Mouse (Mus musculus) limb, embryonic 14.5 days (tissue): Measurements from ENCODE around the gene Gnaq. TPM values are rescaled to one million over a fixed set of nuclear protein-coding genes. Genes with fewer than 3 reads are reported as not detected.

Experiments used
- ATAC-seq: fragments of 200-750 bp; cut with Nextera tagmentation; 2 replicates; pipeline ENCODE4 v1.8.0; 2017; ENCODE audit warnings: low read depth, moderate number of reproducible peaks, moderate TSS enrichment; ENCODE audit not compliant: low FRiP score
- DNase-seq: peaks from one replicate; pipeline ENCODE4 v3.0.0-alpha.2; 2015; ENCODE audit warnings: low spot score
- H3K27ac ChIP-seq: fragments of 300-500 bp; sonication (generic); replicated peaks from 2 replicates; pipeline ENCODE4 v1.5.1; 2014; ENCODE audit warnings: low read depth, mild to moderate bottlenecking, low read length, moderate library complexity, mixed read lengths
- H3K27me3 ChIP-seq: fragments of 300-500 bp; sonication (generic); 2 replicates; pipeline ENCODE4 v1.6.1; 2014; ENCODE audit warnings: low read length, mixed read lengths; ENCODE audit not compliant: control insufficient read depth, insufficient read depth
- H3K36me3 ChIP-seq: fragments of 300-500 bp; sonication (generic); 2 replicates; pipeline ENCODE4 v1.6.1; 2014; ENCODE audit warnings: mild to moderate bottlenecking, low read length, moderate library complexity, mixed read lengths; ENCODE audit not compliant: control insufficient read depth, insufficient read depth
- H3K4me1 ChIP-seq: fragments of 300-500 bp; sonication (generic); 2 replicates; pipeline ENCODE4 v1.6.1; 2014; ENCODE audit warnings: antibody characterized with exemption, low read length, mixed read lengths; ENCODE audit not compliant: control insufficient read depth, insufficient read depth
- H3K4me2 ChIP-seq: fragments of 300-500 bp; sonication (generic); replicated peaks from 2 replicates; pipeline ENCODE4 v1.6.1; 2014; ENCODE audit warnings: low read depth, mild to moderate bottlenecking, low read length, moderate library complexity; ENCODE audit not compliant: severe bottlenecking
- H3K4me3 ChIP-seq: fragments of 300-500 bp; sonication (generic); replicated peaks from 2 replicates; pipeline ENCODE4 v1.5.1; 2014; ENCODE audit warnings: low read length
- H3K9ac ChIP-seq: fragments of 300-500 bp; sonication (generic); 2 replicates; pipeline ENCODE4 v1.6.1; 2014; ENCODE audit warnings: mild to moderate bottlenecking, low read depth, low read length, moderate library complexity; ENCODE audit not compliant: severe bottlenecking
- H3K9me3 ChIP-seq: fragments of 300-500 bp; sonication (generic); 2 replicates; pipeline ENCODE4 v1.6.1; 2016; ENCODE audit warnings: low read length; ENCODE audit not compliant: control insufficient read depth
- POLR2A ChIP-seq: fragments of 200-500 bp; IDR thresholded peaks from 2 replicates; pipeline ENCODE4 v1.8.0; 2012; ENCODE audit warnings: inconsistent platforms, mild to moderate bottlenecking, moderate library complexity, borderline replicate concordance; ENCODE audit not compliant: insufficient read depth, insufficient read length; ENCODE audit errors: extremely low read depth
- WGBS: fragments of 180-500 bp; shearing (Covaris S2); extraction: QIAGEN DNeasy Blood & Tissue Kit; methylation state at CpG from one replicate; pipeline ENCODE4 v1.1.7; 2014; 5-methylcytosine and 5-hydroxymethylcytosine counted together
- polyA plus RNA-seq, 2 experiments: library from polyadenylated mRNA; depleted of rRNA in 1 of 2; stranded (reverse) in 1 of 2; unstranded in 1 of 2; fragments of >200 nt; fragmentation: Nextera tagmentation in 1 of 2; extraction: Ambion mirVana in 1 of 2; gene quantifications; 2 replicates each; pipeline versions ENCODE4 v1.2.1 to v1.2.3; 2012 to 2014

Gnaq gene
- polyA plus RNA-seq, 2 experiments: 16.6 to 23.4 TPM

GRCm38 (mm10) chr19:16292056-16292608 lies 159.5 kb downstream of the Gnaq start:
- ATAC-seq (no peak), DNase-seq (no peak)
- TF ChIP-seq POLR2A: no peak
- H3K9me3 ChIP-seq: no peaks in the 10 kb centered on the region
- H3K36me3 ChIP-seq: no peaks in the 10 kb centered on the region
- no peak overlapping the region for H3K27ac ChIP-seq
- H3K4me1 ChIP-seq: peaks cover 12% of the 10 kb centered on the region; the same call in 1 of the 2 replicates
- H3K4me2 ChIP-seq: no peak overlapping the region
- WGBS: 42% methylated on average over 2 of the region's 2 CpGs
- H3K27me3 ChIP-seq: no peaks in the 10 kb centered on the region
- no peak overlapping the region for H3K4me3 ChIP-seq
- no peak overlapping the region for H3K9ac ChIP-seq

- DNase-seq (no peak), ATAC-seq (no peak)
- Histone ChIP-seq H3K27me3 (no peaks in the 10 kb centered on the region), H3K9ac (no peak overlapping the region), H3K27ac (no peak overlapping the region), H3K4me2 (no peak overlapping the region), H3K4me1 (peaks cover 12% of the 10 kb centered on the region; the same call in 1 of the 2 replicates), H3K36me3 (no peaks in the 10 kb centered on the region), H3K4me3 (no peak overlapping the region), H3K9me3 (no peaks in the 10 kb centered on the region)
- 90% methylated on average over 1 of the region's 1 CpGs for WGBS
- TF ChIP-seq POLR2A: no peak
These were observed 160.3 kb downstream of the Gnaq start for GRCm38 (mm10) chr19:16292978-16293377.

- TF ChIP-seq POLR2A: no peak
- H3K27me3 ChIP-seq: no peaks in the 10 kb centered on the region
- no peak overlapping the region for H3K4me2 ChIP-seq
- no peaks in the 10 kb centered on the region for H3K9me3 ChIP-seq
- DNase-seq (no peak), ATAC-seq (no peak)
- H3K36me3 ChIP-seq: no peaks in the 10 kb centered on the region
- H3K27ac ChIP-seq: no peak overlapping the region
- WGBS: 74% methylated on average over 4 of the region's 4 CpGs
- no peak overlapping the region for H3K4me3 ChIP-seq
- no peaks in the 10 kb centered on the region for H3K4me1 ChIP-seq
- no peak overlapping the region for H3K9ac ChIP-seq
These were observed 167.8 kb downstream of the Gnaq start for GRCm38 (mm10) chr19:16300413-16300812.

- no peak for TF ChIP-seq POLR2A
- no peak overlapping the region for H3K4me2 ChIP-seq
- ATAC-seq: no peak
- no peak overlapping the region for H3K9ac ChIP-seq
- H3K36me3 ChIP-seq: 0 out of 2 replicates have a peak, but pooled peaks cover 2% of the 10 kb centered on the region
- no peaks in the 10 kb centered on the region for H3K9me3 ChIP-seq
- no peak for DNase-seq
- no peaks in the 10 kb centered on the region for H3K4me1 ChIP-seq
- no peak overlapping the region for H3K4me3 ChIP-seq
- 67% methylated on average over 7 of the region's 7 CpGs for WGBS
- H3K27me3 ChIP-seq: no peaks in the 10 kb centered on the region
- no peak overlapping the region for H3K27ac ChIP-seq
These were observed 168.7 kb downstream of the Gnaq start for GRCm38 (mm10) chr19:16301336-16301735.

- no peak overlapping the region for H3K4me3 ChIP-seq
These were observed 176.4 kb downstream of the Gnaq start for GRCm38 (mm10) chr19:16309031-16309430.

More at GRCm38 (mm10) chr19:16309031-16309430, 176.4 kb downstream of the Gnaq start:
- H3K27me3 ChIP-seq: no peaks in the 10 kb centered on the region
- TF ChIP-seq POLR2A: no peak
- no peak for DNase-seq
- H3K9ac ChIP-seq: no peak overlapping the region
- H3K4me2 ChIP-seq: no peak overlapping the region
- H3K4me1 ChIP-seq: no peaks in the 10 kb centered on the region
- no peak for ATAC-seq
- H3K27ac ChIP-seq: no peak overlapping the region
- no peaks in the 10 kb centered on the region for H3K9me3 ChIP-seq
- 0 out of 2 replicates have a peak, but pooled peaks cover 3% of the 10 kb centered on the region for H3K36me3 ChIP-seq
